Mouse (Mus musculus): ENCODE data around the gene Gm5485. TPM values are rescaled to one million over a fixed set of nuclear protein-coding genes. Genes with fewer than 3 reads are reported as not detected.

The Gm5485 gene
- not detected for total RNA-seq (2018; cell fraction: chromatin; rRNA removed)
- not detected for total RNA-seq (2018; cell fraction: cytosol; rRNA removed)
- not detected for total RNA-seq (2018; cell fraction: nucleus; rRNA removed)
- polyA plus RNA-seq (2018) = not detected in 3 replicates

DNA sequence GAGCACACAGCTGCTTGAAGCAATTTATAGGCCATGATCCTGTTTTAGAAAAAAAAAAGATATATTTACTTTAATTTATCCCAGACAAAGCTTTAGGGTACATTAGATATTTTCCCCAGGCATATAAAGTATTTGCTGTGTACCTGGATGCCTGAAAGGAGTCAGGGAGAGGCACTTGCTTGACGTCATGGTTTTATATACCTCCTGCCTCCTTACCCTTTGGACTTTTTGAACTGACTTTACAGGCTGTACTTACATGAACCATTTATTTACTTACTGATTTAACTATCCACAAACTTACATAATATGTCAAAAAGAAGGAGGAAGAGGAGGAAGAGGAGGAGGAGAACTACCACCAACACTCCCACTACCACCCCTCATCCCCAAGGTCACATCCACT, at the start of gene Gm5485:
Gene Gm5485, minus strand, starts transcription at position 171 of the 400 bp plus-strand sequence.
- Histone ChIP-seq H3K79me2 (ENCODE audit: inconsistent target) (no peaks in the 10 kb centered on the region), H3K27ac (no peak within 1 kb of the TSS), H3K36me3 (ENCODE audit: inconsistent target) (no peaks in the 10 kb centered on the region), H3K4me3 (ENCODE audit: inconsistent target) (no peak within 1 kb of the TSS)
- WGBS (ENCODE audit: missing documents) = 87% methylated on average over 1 of the region's 1 CpGs

DNA sequence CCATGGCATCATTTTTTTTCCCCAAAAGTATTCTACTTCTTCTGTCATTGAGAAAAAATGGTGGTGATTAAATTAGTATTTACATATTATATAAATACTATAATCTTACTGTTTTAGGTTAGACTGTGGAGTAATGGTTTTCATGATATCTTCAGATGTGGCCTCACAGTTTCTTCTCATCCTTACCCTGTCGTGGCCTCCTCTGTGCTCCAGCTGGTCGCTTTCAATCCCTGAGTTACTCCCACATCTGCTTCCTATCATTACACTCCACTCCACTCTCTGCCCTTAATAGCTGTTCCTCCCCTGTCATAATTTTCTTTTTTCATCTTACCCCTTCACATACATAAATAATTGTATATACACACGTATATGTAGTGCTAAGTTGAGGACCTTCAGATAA, 41.0 kb upstream of the Gm5485 start:
- no peak overlapping the region for H3K4me3 ChIP-seq (ENCODE audit: inconsistent target)
- 88% methylated on average over 3 of the region's 3 CpGs for WGBS (ENCODE audit: missing documents)
- no peak overlapping the region for H3K27ac ChIP-seq
- H3K79me2 ChIP-seq (ENCODE audit: inconsistent target) = no peaks in the 10 kb centered on the region
- H3K36me3 ChIP-seq (ENCODE audit: inconsistent target) = no peaks in the 10 kb centered on the region

- Histone ChIP-seq H3K4me3 (ENCODE audit: inconsistent target) (no peak overlapping the region), H3K27ac (no peak overlapping the region), H3K79me2 (ENCODE audit: inconsistent target) (no peaks in the 10 kb centered on the region), H3K36me3 (ENCODE audit: inconsistent target) (no peaks in the 10 kb centered on the region)
- WGBS (ENCODE audit: missing documents) = 85% methylated on average over 8 of the region's 8 CpGs
Observed at GRCm38 (mm10) chr16:48446161-48446925, 34.1 kb upstream of the Gm5485 start.

- Histone ChIP-seq H3K36me3 (ENCODE audit: inconsistent target) (no peaks in the 10 kb centered on the region), H3K4me3 (ENCODE audit: inconsistent target) (no peak overlapping the region), H3K79me2 (ENCODE audit: inconsistent target) (no peaks in the 10 kb centered on the region), H3K27ac (no peak overlapping the region)
- WGBS (ENCODE audit: missing documents) = 88% methylated on average over 5 of the region's 5 CpGs
Observed at GRCm38 (mm10) chr16:48444589-48444988, 32.4 kb upstream of the Gm5485 start.

DNA sequence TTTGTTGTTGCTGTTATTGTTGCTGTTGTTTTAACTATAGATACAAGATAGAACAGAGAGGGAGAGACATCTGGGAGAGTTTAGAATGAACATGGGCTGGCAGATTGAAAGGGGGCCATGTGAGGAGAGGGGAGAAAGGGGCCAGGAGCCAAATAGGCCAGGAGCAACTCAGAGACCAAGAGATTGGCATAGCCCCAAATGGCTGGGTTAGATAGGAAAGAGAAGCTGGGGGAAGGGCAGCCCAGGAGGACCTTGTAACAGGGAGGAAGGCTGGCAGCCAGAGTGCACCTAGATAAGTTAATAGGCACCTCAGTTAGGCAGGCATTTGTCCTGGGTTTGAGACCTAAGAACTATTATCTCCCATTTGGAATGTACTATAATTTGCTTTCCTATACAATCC, 25.3 kb upstream of the Gm5485 start:
- Histone ChIP-seq H3K4me3 (ENCODE audit: inconsistent target) (no peak overlapping the region), H3K36me3 (ENCODE audit: inconsistent target) (no peaks in the 10 kb centered on the region), H3K79me2 (ENCODE audit: inconsistent target) (no peaks in the 10 kb centered on the region)

GRCm38 (mm10) chr16:48435454-48435853, 23.2 kb upstream of the Gm5485 start:
- H3K36me3 ChIP-seq (ENCODE audit: inconsistent target) = no peaks in the 10 kb centered on the region

More for the DNA sequence above, 25.3 kb upstream of the Gm5485 start:
- no peak overlapping the region for H3K27ac ChIP-seq

GRCm38 (mm10) chr16:48431027-48431426, 18.8 kb upstream of the Gm5485 start, which contains the start of gene Morc1:
Gene Morc1, plus strand, starts transcription at chr16:48431237.
- H3K36me3 ChIP-seq (ENCODE audit: inconsistent target) = no peaks in the 10 kb centered on the region
- WGBS (ENCODE audit: missing documents) = 96% methylated on average over 15 of the region's 15 CpGs
- H3K79me2 ChIP-seq (ENCODE audit: inconsistent target) = no peaks in the 10 kb centered on the region
- H3K27ac ChIP-seq = no peak within 1 kb of the TSS
- no peak within 1 kb of the TSS for H3K4me3 ChIP-seq (ENCODE audit: inconsistent target)

More at GRCm38 (mm10) chr16:48435454-48435853, 23.2 kb upstream of the Gm5485 start:
- no peaks in the 10 kb centered on the region for H3K79me2 ChIP-seq (ENCODE audit: inconsistent target)
- H3K4me3 ChIP-seq (ENCODE audit: inconsistent target) = no peak overlapping the region
- H3K27ac ChIP-seq = no peak overlapping the region
- WGBS (ENCODE audit: missing documents) = 38% methylated on average over 1 of the region's 1 CpGs

GRCm38 (mm10) chr16:48429427-48429826, 17.2 kb upstream of the Gm5485 start:
- H3K4me3 ChIP-seq (ENCODE audit: inconsistent target) = no peak overlapping the region
- no peaks in the 10 kb centered on the region for H3K36me3 ChIP-seq (ENCODE audit: inconsistent target)
- no peaks in the 10 kb centered on the region for H3K79me2 ChIP-seq (ENCODE audit: inconsistent target)
- WGBS (ENCODE audit: missing documents) = 92% methylated on average over 1 of the region's 1 CpGs
- no peak overlapping the region for H3K27ac ChIP-seq

DNA sequence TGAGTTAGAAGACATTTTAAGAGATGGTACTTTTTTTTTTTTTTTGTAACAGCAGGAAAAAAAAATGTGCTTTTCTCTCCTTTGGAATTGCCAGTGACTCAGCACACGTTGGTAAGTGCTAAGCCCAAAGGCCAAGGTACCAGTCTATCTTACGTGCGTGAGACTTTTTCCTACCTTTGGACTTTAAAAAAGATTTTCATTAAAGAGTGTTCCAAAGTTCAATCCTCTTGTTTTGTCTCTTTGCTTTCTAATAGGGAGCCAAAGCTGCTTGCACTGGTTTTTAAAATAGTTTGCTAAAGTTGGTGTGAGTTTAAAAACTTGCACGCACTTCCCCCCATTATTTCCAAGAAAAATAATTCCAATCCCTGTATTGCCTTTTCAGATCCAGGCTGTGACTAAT, 11.9 kb upstream of the Gm5485 start:
- WGBS (ENCODE audit: missing documents) = 86% methylated on average over 4 of the region's 4 CpGs
- H3K27ac ChIP-seq = no peak overlapping the region
- H3K79me2 ChIP-seq (ENCODE audit: inconsistent target) = no peaks in the 10 kb centered on the region
- no peak overlapping the region for H3K4me3 ChIP-seq (ENCODE audit: inconsistent target)
- H3K36me3 ChIP-seq (ENCODE audit: inconsistent target) = no peaks in the 10 kb centered on the region

GRCm38 (mm10) chr16:48422501-48422900, 10.3 kb upstream of the Gm5485 start:
- H3K27ac ChIP-seq = no peak overlapping the region
- H3K36me3 ChIP-seq (ENCODE audit: inconsistent target) = no peaks in the 10 kb centered on the region
- no peak overlapping the region for H3K4me3 ChIP-seq (ENCODE audit: inconsistent target)
- no peaks in the 10 kb centered on the region for H3K79me2 ChIP-seq (ENCODE audit: inconsistent target)
- WGBS (ENCODE audit: missing documents) = 38% methylated on average over 2 of the region's 2 CpGs

DNA sequence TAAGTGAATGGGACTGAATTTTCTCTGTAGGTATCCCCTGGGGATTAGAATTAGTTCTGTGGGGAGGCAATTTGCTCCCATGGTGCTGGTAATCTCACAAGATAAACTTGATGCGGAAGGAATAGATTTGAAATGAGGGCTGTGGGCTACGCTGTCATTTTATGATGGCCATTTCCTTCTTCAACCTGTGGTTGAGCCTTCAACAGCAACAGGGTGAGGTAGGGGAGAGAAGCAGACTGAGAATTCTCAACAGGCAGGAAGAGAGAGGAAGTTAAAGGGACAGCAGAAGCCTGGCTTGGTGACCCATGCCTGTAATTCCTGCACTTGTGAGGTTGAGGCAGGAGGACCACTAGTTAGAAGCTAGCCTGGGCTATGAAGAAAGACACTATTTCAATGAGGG, 6.8 kb upstream of the Gm5485 start:
- Histone ChIP-seq H3K27ac (no peak overlapping the region), H3K79me2 (ENCODE audit: inconsistent target) (no peaks in the 10 kb centered on the region), H3K36me3 (ENCODE audit: inconsistent target) (no peaks in the 10 kb centered on the region), H3K4me3 (ENCODE audit: inconsistent target) (no peak overlapping the region)
- WGBS (ENCODE audit: missing documents) = 10% methylated on average over 2 of the region's 2 CpGs

- Histone ChIP-seq H3K27ac (no peak overlapping the region), H3K4me3 (ENCODE audit: inconsistent target) (no peak overlapping the region), H3K79me2 (ENCODE audit: inconsistent target) (no peaks in the 10 kb centered on the region), H3K36me3 (ENCODE audit: inconsistent target) (no peaks in the 10 kb centered on the region)
- 74% methylated on average over 3 of the region's 3 CpGs for whole genome bisulfite sequencing (ENCODE audit: missing documents)
Observed at GRCm38 (mm10) chr16:48418557-48418956, 6.3 kb upstream of the Gm5485 start.

DNA sequence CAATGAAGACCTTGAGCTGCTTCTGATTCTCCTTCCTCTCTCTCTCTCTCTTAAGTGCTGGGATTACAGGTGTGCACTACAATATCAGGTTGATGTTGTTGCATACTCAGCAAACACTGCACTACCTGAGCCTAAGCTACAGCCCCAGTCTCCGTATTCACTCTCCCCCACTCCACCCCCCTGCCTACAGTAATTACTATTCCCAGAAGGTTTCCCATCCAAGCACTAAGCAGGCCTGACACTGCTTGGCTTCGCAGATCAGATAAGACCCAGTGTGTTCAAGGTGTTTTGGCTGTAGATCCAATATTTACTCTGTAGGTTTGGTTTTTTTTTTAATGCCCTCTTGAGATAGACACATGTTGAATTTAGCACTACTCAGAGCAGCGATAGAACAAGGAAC, 2.1 kb downstream of the Gm5485 start:
- 90% methylated on average over 3 of the region's 3 CpGs for WGBS (ENCODE audit: missing documents)
- Histone ChIP-seq H3K27ac (no peak overlapping the region), H3K79me2 (ENCODE audit: inconsistent target) (no peaks in the 10 kb centered on the region), H3K36me3 (ENCODE audit: inconsistent target) (no peaks in the 10 kb centered on the region), H3K4me3 (ENCODE audit: inconsistent target) (no peak overlapping the region)

GRCm38 (mm10) chr16:48409580-48409979, 2.6 kb downstream of the Gm5485 start:
- Histone ChIP-seq H3K4me3 (ENCODE audit: inconsistent target) (no peak overlapping the region), H3K79me2 (ENCODE audit: inconsistent target) (no peaks in the 10 kb centered on the region), H3K27ac (no peak overlapping the region), H3K36me3 (ENCODE audit: inconsistent target) (no peaks in the 10 kb centered on the region)
- WGBS (ENCODE audit: missing documents) = 83% methylated on average over 7 of the region's 7 CpGs

DNA sequence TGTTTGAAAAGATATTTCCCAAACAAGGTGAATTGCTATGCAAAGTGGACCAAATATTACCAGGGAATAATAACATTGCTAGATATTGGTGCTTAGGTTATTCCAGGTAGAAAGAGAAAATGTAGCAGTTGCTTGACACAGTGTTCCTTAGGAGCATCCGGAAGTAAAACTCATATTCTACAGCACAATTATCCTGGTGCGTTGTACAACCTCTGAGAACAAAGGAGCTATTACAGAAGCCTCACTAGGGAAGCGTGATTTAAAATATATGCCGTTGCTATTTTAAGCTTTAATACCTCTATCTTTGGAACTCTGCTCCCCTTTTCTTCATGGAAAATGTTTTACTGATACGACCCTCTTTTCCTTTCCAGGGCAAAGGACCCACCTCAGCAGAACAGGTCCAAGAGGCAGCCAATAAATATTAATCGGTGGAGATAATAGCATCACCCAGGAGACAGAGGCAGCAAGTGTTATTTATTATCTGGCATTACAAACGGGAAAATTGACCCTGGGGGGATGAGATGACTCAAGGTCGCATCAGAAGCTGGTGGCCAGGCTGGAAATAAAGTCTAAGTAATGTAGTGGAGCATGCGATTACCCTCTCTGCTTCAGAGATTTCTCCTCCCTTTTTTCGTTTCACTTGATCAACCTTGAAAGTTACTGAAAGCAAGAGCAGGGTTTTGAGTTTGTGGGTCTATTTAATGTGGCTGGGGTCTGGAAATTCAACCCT, 6.4 kb downstream of the Gm5485 start:
- WGBS (ENCODE audit: missing documents) = 90% methylated on average over 10 of the region's 10 CpGs
- Histone ChIP-seq H3K36me3 (ENCODE audit: inconsistent target) (no peaks in the 10 kb centered on the region), H3K27ac (no peak overlapping the region), H3K79me2 (ENCODE audit: inconsistent target) (no peaks in the 10 kb centered on the region), H3K4me3 (ENCODE audit: inconsistent target) (no peak overlapping the region)
